Mouse (Mus musculus): ENCODE measurements around the gene Rufy3. TPM values are rescaled to one million over a fixed set of nuclear protein-coding genes. Genes with fewer than 3 reads are reported as not detected.

The Rufy3 gene
- polyA plus RNA-seq, 1 experiment = 6.1 TPM

DNA sequence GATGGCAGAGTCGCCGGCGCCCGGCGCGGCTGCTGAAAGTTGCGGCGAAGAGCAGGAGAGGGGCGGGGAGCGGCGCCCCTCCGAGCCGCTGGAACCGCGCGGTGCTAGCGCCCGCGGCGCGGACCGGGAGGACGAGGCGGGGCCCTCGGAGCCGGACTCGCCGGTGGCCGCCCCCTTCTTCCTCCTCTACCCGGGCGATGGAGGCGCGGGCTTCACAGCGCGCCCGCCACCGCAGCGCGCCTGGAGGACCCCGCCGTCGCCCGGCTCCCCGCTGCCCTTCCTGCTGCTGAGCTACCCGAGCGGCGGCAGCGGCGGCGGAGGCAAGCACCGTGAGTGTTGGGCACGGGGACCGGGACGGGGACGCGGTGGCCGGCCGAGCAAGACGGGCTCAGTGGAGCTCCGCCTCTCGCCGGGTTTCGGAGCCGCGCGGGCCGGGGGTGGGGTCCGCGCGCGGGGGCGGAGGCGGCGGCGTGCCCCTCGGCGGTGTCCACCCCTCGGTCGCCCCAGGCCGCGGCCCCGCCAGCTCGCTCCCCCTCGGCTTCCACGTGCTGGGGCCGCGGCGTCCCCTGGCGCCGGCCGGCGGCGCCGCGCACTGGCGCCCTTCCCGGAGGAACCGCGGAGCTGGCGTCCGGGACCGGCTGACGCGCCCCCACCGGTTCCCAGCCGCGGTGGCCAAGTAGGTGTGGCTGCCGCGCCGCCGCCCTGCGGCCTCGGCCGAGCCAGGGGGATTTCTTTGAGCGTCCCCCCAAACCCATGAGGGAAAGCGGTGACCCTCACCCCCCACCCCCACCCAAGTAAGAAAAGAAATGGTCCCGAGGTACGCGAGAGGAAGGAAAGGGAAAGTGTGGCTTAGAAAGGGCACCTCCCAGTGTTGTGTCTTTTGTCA, 551 bp downstream of the Rufy3 start:
- WGBS = 2% methylated on average over 111 of the region's 119 CpGs
- TF ChIP-seq CTCF (IDR thresholded peaks at IDR 0.05; ENCODE audit: control insufficient read depth, insufficient read depth, low read length) (no peak), POLR2A (IDR thresholded peaks at IDR 0.05; ENCODE audit: borderline replicate concordance, control insufficient read depth, low read depth, low read length) (no peak)
- H3K4me1 ChIP-seq (ENCODE audit: control insufficient read depth, insufficient read depth, low read length) = no peaks in the 10 kb centered on the region
- H3K27ac ChIP-seq (ENCODE audit: control insufficient read depth, insufficient read depth, low read depth, low read length, poor library complexity) = peak overlapping the region; percentile 83
- peak overlapping the region; percentile 80 for H3K4me3 ChIP-seq (replicated peaks; ENCODE audit: control insufficient read depth, low read depth, low read length)

DNA sequence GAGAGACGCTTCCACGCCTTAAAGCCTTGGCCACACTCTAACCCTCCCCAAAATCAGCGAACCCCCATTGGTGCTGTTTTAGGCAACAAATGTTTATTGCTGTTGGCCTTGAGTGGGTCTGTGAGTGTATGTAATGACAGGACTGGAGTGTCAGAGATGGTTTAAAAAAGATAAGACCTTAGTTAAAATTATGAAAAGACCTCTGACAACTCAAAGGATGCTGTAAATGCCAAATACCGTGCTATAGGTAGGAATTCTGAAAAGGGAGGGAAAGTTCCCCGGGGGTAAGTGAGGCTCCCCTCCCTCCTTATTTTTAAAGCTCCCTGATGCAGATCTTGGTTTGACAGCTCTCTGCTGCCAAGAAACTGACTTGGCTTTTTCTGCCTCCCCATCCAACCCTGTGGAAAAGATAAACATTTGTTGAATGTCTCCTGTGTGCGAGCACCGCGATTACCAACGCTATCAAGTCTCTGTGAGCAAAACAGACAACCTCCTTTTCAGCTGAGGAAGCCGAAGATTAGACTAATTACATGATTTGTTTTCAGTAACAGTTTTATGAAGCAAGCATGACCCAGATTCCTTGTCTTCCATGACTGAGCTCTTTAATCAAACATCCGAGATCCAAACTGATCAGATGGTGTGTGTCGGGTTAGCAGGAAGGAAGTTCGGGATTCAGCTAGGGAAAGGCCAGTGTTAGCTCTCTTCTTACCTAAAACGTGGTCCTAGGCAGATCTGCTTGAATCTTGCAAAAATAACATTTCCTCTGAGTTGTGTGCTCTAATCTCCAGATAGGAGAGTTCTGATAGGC, 1.4 kb downstream of the Rufy3 start:
- Histone ChIP-seq H3K27ac (ENCODE audit: control insufficient read depth, insufficient read depth, low read depth, low read length, poor library complexity) (peak overlapping the region; percentile 83; the same call in 1 of the 2 replicates), H3K4me3 (replicated peaks; ENCODE audit: control insufficient read depth, low read depth, low read length) (peak overlapping the region; percentile 80), H3K4me1 (ENCODE audit: control insufficient read depth, insufficient read depth, low read length) (no peaks in the 10 kb centered on the region)
- no peak for TF ChIP-seq CTCF (IDR thresholded peaks at IDR 0.05; ENCODE audit: control insufficient read depth, insufficient read depth, low read length)
- TF ChIP-seq POLR2A (IDR thresholded peaks at IDR 0.05; ENCODE audit: borderline replicate concordance, control insufficient read depth, low read depth, low read length) = no peak
- 12% methylated on average over 14 of the region's 14 CpGs for WGBS

DNA sequence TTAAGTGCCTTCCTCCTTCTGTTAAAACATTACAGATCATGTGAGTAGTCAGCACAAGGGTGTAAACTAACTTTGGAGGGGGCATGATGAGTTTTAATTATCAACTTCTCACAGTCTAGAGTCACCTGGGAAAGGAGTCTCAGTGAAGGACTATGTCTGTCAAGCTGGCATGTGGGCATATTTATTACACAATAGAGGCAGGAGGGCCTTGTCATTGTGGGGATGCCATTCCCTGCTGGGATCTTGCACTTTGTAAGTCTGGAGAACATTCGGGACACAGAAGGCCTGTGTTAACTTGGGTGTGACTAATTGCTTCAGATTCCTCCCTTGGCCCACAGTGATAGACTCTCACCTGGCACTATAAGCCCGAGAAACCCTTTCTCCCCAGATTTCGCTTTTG, 4.7 kb downstream of the Rufy3 start:
- H3K4me3 ChIP-seq (replicated peaks; ENCODE audit: control insufficient read depth, low read depth, low read length) = no peak overlapping the region
- 81% methylated on average over 3 of the region's 3 CpGs for WGBS
- no peak overlapping the region for H3K27ac ChIP-seq (ENCODE audit: control insufficient read depth, insufficient read depth, low read depth, low read length, poor library complexity)
- H3K4me1 ChIP-seq (ENCODE audit: control insufficient read depth, insufficient read depth, low read length) = no peaks in the 10 kb centered on the region
- TF ChIP-seq CTCF (IDR thresholded peaks at IDR 0.05; ENCODE audit: control insufficient read depth, insufficient read depth, low read length) (no peak), POLR2A (IDR thresholded peaks at IDR 0.05; ENCODE audit: borderline replicate concordance, control insufficient read depth, low read depth, low read length) (no peak)

DNA sequence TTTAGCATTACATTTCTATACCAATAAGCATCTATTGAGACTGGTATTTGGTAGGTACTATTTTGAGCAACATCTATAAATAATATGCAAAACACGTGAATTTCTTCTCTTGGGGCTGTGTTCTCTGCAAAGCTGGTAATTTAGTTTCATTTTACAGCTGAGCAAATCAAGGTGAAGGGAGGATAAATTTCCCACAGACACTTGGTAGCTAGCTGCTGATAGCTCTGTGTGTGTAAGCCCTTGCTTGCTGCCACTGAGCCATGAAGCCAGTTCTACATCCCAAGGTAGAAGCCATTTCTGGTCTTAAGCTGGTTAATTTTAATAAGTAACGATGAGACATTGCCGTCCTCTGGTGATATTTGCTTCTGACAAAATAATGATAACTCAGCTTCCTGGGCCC, 10.0 kb downstream of the Rufy3 start:
- no peak for TF ChIP-seq CTCF (IDR thresholded peaks at IDR 0.05; ENCODE audit: control insufficient read depth, insufficient read depth, low read length)
- no peak for TF ChIP-seq POLR2A (IDR thresholded peaks at IDR 0.05; ENCODE audit: borderline replicate concordance, control insufficient read depth, low read depth, low read length)
- H3K27ac ChIP-seq (ENCODE audit: control insufficient read depth, insufficient read depth, low read depth, low read length, poor library complexity) = no peak overlapping the region
- H3K4me3 ChIP-seq (replicated peaks; ENCODE audit: control insufficient read depth, low read depth, low read length) = no peak overlapping the region
- H3K4me1 ChIP-seq (ENCODE audit: control insufficient read depth, insufficient read depth, low read length) = no peaks in the 10 kb centered on the region; the same call in 1 of the 2 replicates
- 84% methylated on average over 3 of the region's 3 CpGs for WGBS

DNA sequence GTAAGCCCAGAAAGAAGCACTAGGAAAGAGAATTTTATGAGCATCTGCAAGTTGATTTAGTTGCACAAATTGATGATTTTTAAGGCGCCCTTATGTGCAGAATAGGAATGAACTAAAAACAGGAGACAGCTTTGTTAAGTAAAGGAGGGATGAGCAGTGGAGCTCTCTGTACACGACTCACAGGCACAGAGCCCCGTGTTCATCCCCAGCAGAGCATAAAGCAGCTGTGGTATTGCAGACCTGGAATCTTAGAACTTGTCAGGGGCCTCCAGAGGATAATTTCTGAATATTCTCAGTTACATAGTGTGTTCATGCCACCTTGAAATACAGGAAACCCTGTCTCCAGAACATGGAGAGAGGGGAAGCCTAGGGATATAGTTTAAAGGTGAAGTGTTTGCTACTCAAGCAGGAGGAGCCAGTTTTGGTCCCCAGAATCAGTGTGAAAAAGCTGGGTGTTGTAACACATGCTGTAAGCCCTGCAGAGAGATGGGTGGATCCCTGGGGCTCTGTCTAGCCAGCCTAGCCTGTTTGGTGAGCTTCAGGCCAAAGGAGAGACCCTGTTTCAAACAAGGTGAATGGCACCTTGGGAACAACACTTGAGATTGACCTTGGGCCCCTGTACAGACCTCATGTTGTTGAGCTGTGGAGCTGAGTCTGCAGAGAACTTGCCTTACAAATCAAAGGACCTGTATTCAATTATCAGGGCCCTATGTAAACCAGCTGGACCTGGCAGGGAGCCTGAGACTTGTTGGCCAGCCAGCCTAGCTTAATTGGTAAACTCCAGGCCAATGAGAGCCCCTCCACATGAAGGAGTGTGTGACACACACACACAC, 10.9 kb downstream of the Rufy3 start:
- no peak for TF ChIP-seq POLR2A (IDR thresholded peaks at IDR 0.05; ENCODE audit: borderline replicate concordance, control insufficient read depth, low read depth, low read length)
- no peak for TF ChIP-seq CTCF (IDR thresholded peaks at IDR 0.05; ENCODE audit: control insufficient read depth, insufficient read depth, low read length)
- H3K27ac ChIP-seq (ENCODE audit: control insufficient read depth, insufficient read depth, low read depth, low read length, poor library complexity) = no peak overlapping the region
- H3K4me1 ChIP-seq (ENCODE audit: control insufficient read depth, insufficient read depth, low read length) = no peaks in the 10 kb centered on the region; the same call in 1 of the 2 replicates
- no peak overlapping the region for H3K4me3 ChIP-seq (replicated peaks; ENCODE audit: control insufficient read depth, low read depth, low read length)
- WGBS = 65% methylated on average over 3 of the region's 3 CpGs

DNA sequence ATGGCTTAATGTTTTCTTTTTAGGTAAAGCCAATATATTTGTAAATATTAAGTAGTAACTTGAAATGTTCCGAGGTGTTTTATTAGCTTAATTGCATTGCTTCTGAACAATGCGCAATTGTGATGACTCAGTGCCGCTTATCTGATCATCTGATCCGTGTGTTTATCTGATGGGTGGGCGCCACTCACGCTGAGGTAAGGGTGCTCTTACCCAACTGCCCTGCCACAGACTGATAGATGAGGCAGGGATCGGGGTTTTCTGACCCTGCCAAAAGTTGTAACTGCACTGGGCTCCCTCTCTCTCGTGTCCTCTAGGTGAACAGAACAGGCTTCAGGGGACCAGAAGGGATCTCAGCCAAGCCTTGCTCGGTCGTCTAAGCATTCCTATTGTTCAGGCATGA, 15.8 kb downstream of the Rufy3 start:
- TF ChIP-seq CTCF (IDR thresholded peaks at IDR 0.05; ENCODE audit: control insufficient read depth, insufficient read depth, low read length) (no peak), POLR2A (IDR thresholded peaks at IDR 0.05; ENCODE audit: borderline replicate concordance, control insufficient read depth, low read depth, low read length) (no peak)
- Histone ChIP-seq H3K4me3 (replicated peaks; ENCODE audit: control insufficient read depth, low read depth, low read length) (no peak overlapping the region), H3K4me1 (ENCODE audit: control insufficient read depth, insufficient read depth, low read length) (no peaks in the 10 kb centered on the region), H3K27ac (ENCODE audit: control insufficient read depth, insufficient read depth, low read depth, low read length, poor library complexity) (no peak overlapping the region)
- 65% methylated on average over 10 of the region's 10 CpGs for WGBS

DNA sequence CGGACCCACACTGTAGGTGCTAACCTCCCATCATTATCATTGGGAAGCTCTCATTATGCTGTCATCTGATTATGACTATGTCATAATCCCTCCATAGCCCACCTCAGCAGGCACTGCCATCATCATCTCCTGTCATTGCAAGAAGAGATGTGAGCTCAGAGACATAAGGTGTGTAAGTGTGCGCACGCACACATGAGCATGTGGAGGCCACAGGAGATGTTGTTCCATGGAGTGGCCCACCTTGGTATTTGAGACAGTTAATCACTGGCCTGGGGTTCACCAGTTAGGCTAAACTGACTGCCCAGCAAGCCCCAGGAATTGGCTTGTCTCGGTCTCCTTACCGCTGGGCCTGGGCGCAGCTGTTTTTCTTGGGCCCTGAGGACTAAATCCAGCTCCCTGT, 16.5 kb downstream of the Rufy3 start:
- 92% methylated on average over 6 of the region's 6 CpGs for WGBS
- H3K4me3 ChIP-seq (replicated peaks; ENCODE audit: control insufficient read depth, low read depth, low read length) = no peak overlapping the region
- H3K27ac ChIP-seq (ENCODE audit: control insufficient read depth, insufficient read depth, low read depth, low read length, poor library complexity) = no peak overlapping the region
- no peaks in the 10 kb centered on the region for H3K4me1 ChIP-seq (ENCODE audit: control insufficient read depth, insufficient read depth, low read length)
- TF ChIP-seq POLR2A (IDR thresholded peaks at IDR 0.05; ENCODE audit: borderline replicate concordance, control insufficient read depth, low read depth, low read length) (no peak), CTCF (IDR thresholded peaks at IDR 0.05; ENCODE audit: control insufficient read depth, insufficient read depth, low read length) (no peak)
